In the genomic region with DNA sequence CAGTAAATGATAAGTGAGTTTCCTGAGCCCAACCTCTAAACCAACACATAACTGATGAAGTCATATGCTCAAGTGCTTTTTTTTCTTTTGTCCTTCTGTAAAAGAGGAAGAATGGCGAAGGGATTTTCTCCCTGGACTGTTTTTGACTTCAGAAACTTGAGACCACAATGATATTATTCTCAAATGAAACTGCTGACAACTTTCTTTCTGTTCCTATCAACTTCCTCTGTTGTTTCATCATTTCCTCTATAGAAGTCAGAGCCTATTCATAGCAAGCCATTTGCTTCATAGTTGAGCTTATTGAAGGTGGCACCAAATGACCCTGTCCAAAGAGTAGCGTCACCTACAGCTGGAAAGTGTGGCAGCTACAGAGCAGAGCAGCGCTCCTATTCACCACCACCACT, we compare ENCODE assay signal across 17 mouse cellular contexts.
DNase-seq lines count a peak whose midpoint lies in the region; ATAC-seq and TF ChIP-seq lines count a peak whose summit lies in the region.
"Had no signal": no experiment of that assay in that cellular context is flagged by ENCODE, and none has a peak within 500 bp of the region (broad histone marks: within the 10 kb centered on the region; RNA-seq: fewer than 3 reads in every experiment).

No protein-coding gene starts in this region.

- no peak for TF ChIP-seq RAD21 in MEL (IDR thresholded peaks at IDR 0.05; ENCODE audit: low read depth, low read length)

- H3K36me3 ChIP-seq in lung, embryonic 14.5 days (ENCODE audit: insufficient read depth), result no peaks in the 10 kb centered on the region
- no peaks in the 10 kb centered on the region for H3K36me3 ChIP-seq in MEL (ENCODE audit: control insufficient read depth in 1 of 2, insufficient read depth in 2 of 2, low read length in 2 of 2)
- H3K36me3 ChIP-seq: forebrain, embryonic 15.5 days; G1E; heart, embryonic 15.5 days; liver, embryonic 13.5 days; midbrain, embryonic 10.5 days had no signal

- TF ChIP-seq POLR2A in MEL (IDR thresholded peaks at IDR 0.05; ENCODE audit: control insufficient read depth in 1 of 2, insufficient read depth in 1 of 2, low read depth in 1 of 2, low read length in 2 of 2, poor library complexity in 1 of 2), result no peak
- no peak for TF ChIP-seq POLR2A in cerebellum, adult 2 months (IDR thresholded peaks at IDR 0.05; ENCODE audit: borderline replicate concordance, insufficient read depth, low read length)

- no peaks in the 10 kb centered on the region for H3K27me3 ChIP-seq in lung, embryonic 14.5 days (ENCODE audit: insufficient read depth, low read length)
- H3K27me3 ChIP-seq in MEL (ENCODE audit: control insufficient read depth in 1 of 2, insufficient read depth in 2 of 2, low read length in 2 of 2), result peaks cover 0 to 3% of the 10 kb centered on the region in 2 experiments; a peak in 3 of 4 replicates
- H3K27me3 ChIP-seq in cerebellum, adult 2 months (ENCODE audit: control insufficient read depth, insufficient read depth, low read length), result no peaks in the 10 kb centered on the region
- H3K27me3 ChIP-seq: forebrain, embryonic 15.5 days; heart, embryonic 15.5 days; liver, embryonic 13.5 days had no signal

- no peaks in the 10 kb centered on the region for H3K4me1 ChIP-seq in lung, embryonic 14.5 days (ENCODE audit: insufficient read depth)
- no peaks in the 10 kb centered on the region for H3K4me1 ChIP-seq in MEL (ENCODE audit: control insufficient read depth in 1 of 2, insufficient read depth in 2 of 2, low read length in 2 of 2)
- no peaks in the 10 kb centered on the region for H3K4me1 ChIP-seq in cerebellum, adult 2 months (ENCODE audit: control insufficient read depth, insufficient read depth, low read length)
- H3K4me1 ChIP-seq: forebrain, embryonic 15.5 days; heart, embryonic 15.5 days; liver, embryonic 13.5 days; midbrain, embryonic 10.5 days had no signal

- no peaks in the 10 kb centered on the region for H3K9me3 ChIP-seq in lung, embryonic 14.5 days (ENCODE audit: low read depth, low read length)
- no peaks in the 10 kb centered on the region for H3K9me3 ChIP-seq in MEL (replicated peaks; ENCODE audit: insufficient read depth, low read length)
- H3K9me3 ChIP-seq: forebrain, embryonic 15.5 days; G1E; heart, embryonic 15.5 days; liver, embryonic 13.5 days; midbrain, embryonic 10.5 days had no signal

- H3K79me2 ChIP-seq in MEL (ENCODE audit: control insufficient read depth, insufficient read depth, low read length, poor library complexity), result no peaks in the 10 kb centered on the region

- no peak for TF ChIP-seq CTCF in lung, embryonic 14.5 days (IDR thresholded peaks at IDR 0.05; ENCODE audit: low read depth)
- TF ChIP-seq CTCF in MEL (IDR thresholded peaks at IDR 0.05 in 2 of 3, conservative IDR thresholded peaks at IDR 0.05 in 1 of 3; ENCODE audit: control insufficient read depth in 1 of 3, insufficient read depth in 1 of 3, low read depth in 2 of 3, low read length in 3 of 3, poor library complexity in 1 of 3, severe bottlenecking in 1 of 3), result no peak
- TF ChIP-seq CTCF in cerebellum, adult 2 months (IDR thresholded peaks at IDR 0.05; ENCODE audit: borderline replicate concordance, insufficient read depth, low read depth, low read length), result no peak

- peak; percentile 7 for DNase-seq in lung, embryonic 14.5 days
- DNase-seq in lung, postnatal 14 days, result no peak
- peak; percentile 8 for DNase-seq in MEL (ENCODE audit: low read depth, low spot score)
- DNase-seq in induced T-regulatory cell, adult 2 months (ENCODE audit: low read depth), result peak; percentile 72
- peak; percentile 9 to 11 for DNase-seq in natural killer cell, adult 2 months (ENCODE audit: low spot score in 2 of 2)
- DNase-seq in retina, embryonic 14.5 days (ENCODE audit: low spot score), result no peak
- DNase-seq in cerebellum, adult 2 months, result no peak
- DNase-seq in cerebellum, adult 11-12 months, result no peak
- DNase-seq: cerebellum, postnatal 36 days; gastrocnemius, postnatal 10 days; kidney, postnatal 4 days; liver, embryonic 13.5 days; thymus, adult 2 months had no signal

- no peak overlapping the region for H3K4me2 ChIP-seq in lung, embryonic 14.5 days
- H3K4me2 ChIP-seq: forebrain, embryonic 15.5 days; heart, embryonic 15.5 days; liver, embryonic 13.5 days had no signal

- no peak overlapping the region for H3K27ac ChIP-seq in lung, embryonic 14.5 days (ENCODE audit: low read depth)
- H3K27ac ChIP-seq in MEL (ENCODE audit: control insufficient read depth, low read depth, low read length), result no peak overlapping the region
- H3K27ac ChIP-seq in cerebellum, adult 2 months (ENCODE audit: insufficient read depth, low read length), result no peak overlapping the region
- H3K27ac ChIP-seq: forebrain, embryonic 15.5 days; heart, embryonic 15.5 days; liver, embryonic 13.5 days; midbrain, embryonic 10.5 days had no signal

- TF ChIP-seq EP300 in MEL (IDR thresholded peaks at IDR 0.05; ENCODE audit: low read depth in 1 of 2, low read length in 2 of 2), result no peak

- WGBS in lung, embryonic 14.5 days, result 71% methylated on average over 3 of the region's 3 CpGs
- 84% methylated on average over 3 of the region's 3 CpGs for WGBS in cerebellum, adult 2 months

- H3K4me3 ChIP-seq in lung, embryonic 14.5 days (ENCODE audit: low read depth, low read length), result no peak overlapping the region
- no peak overlapping the region for H3K4me3 ChIP-seq in MEL (ENCODE audit: control insufficient read depth in 1 of 2, insufficient read depth in 1 of 2, low read depth in 2 of 2, low read length in 2 of 2)
- no peak overlapping the region for H3K4me3 ChIP-seq in cerebellum, adult 2 months (replicated peaks; ENCODE audit: insufficient read depth, low read depth, low read length)
- H3K4me3 ChIP-seq: forebrain, embryonic 15.5 days; heart, embryonic 15.5 days; liver, embryonic 13.5 days; midbrain, embryonic 10.5 days had no signal

- ATAC-seq in lung, embryonic 14.5 days (ENCODE audit: insufficient read depth), result no peak
- ATAC-seq: forebrain, embryonic 15.5 days had no signal

- no peak overlapping the region for H3K9ac ChIP-seq in lung, embryonic 14.5 days
- H3K9ac ChIP-seq in MEL (ENCODE audit: control insufficient read depth, low read depth, low read length, poor library complexity, severe bottlenecking), result no peak overlapping the region
- H3K9ac ChIP-seq: forebrain, embryonic 15.5 days; heart, embryonic 15.5 days; liver, embryonic 13.5 days had no signal

TF ChIP-seq in MEL, 35 proteins besides CTCF, POLR2A, EP300 and RAD21:
- TF ChIP-seq TBP (IDR thresholded peaks at IDR 0.05; ENCODE audit: low read depth, low read length) (no peak), ZNF384 (IDR thresholded peaks at IDR 0.05; ENCODE audit: low read depth, low read length) (0 out of 2 replicates have a peak, but pooled peaks have one; percentile 21)

Comparison
In these comparisons a context has a peak if more than half of its experiments do, and no peak if none do; other contexts are left out.
1. DNase-seq: peak in lung, embryonic 14.5 days (single experiment), MEL (single experiment), induced T-regulatory cell, adult 2 months (single experiment) and natural killer cell, adult 2 months (2 of 2); none in lung, postnatal 14 days (single experiment), retina, embryonic 14.5 days (single experiment), cerebellum, adult 2 months (0 of 2) and cerebellum, adult 11-12 months (single experiment).